Mouse (Mus musculus): ENCODE measurements at regions not wholly inside any gene's neighbourhood (a gene's known extent, or its start where the extent isn't known, plus 50 kb on each side); places are given as distances from the start of the nearest gene placed in this dataset.

DNA sequence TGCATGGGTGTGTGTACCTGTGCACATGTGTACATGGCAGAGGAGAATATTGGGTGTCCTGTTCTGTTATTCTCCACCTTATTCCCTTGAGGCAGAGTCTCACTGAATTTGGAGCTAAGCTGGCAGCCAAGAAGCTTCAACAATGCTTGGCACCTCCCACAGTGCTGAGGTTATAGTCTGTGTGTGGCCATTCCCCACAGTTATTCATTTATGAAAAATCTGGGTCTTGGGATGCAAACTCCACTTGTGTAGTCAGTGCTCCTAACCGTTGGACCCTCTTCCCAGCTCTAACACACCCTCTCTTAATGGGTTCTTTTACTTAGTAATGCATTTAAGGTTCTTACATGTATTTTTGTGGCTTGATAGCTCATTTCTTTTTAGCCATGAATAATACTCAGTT is 72.6 kb upstream of the Arhgap32 start:
- no peak for DNase-seq (ENCODE audit: low spot score)
- intact Hi-C loops (cut with DNase I): no loop called here

DNA sequence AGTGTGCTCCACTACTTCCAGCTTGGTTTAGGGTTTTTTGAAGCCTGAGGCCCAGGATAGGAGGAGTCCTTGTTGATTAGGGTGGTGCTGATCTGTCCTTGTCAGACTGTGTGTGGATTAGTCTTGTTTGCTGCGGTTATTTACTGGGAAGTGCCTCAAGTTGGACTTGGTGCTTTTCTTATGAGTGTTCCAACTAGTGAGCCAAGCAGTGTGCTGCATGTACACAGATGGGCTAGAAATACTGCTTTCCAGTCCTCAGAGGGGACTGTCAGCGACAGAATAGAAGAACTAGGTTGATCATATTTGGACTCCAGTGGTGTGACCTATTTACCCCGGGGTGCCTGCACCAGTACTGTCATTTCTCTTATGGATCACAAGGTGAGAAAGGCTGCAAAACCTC is 69.1 kb upstream of the Arhgap32 start:
- intact Hi-C loops (cut with DNase I): no loop called here
- no peak for DNase-seq (ENCODE audit: low spot score)

DNA sequence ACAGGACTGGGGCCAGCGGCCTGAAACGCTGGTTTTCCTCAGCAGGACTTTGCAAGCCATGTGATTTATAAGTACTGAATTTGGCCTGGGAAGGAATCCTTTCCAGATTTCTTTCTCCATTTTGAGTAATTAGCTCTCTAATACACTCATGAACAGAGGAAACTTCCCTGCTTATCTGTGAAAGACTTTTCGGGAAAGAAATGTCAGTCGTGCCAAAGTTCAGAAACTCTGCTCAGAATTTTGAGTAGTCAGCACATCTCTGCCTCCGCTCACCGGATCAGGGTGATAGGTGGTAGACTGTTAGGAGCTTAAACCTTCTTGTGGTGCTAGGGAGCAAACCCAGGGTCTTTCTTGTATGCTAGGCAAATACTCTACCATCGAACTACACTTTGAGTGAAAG is 67.0 kb upstream of the Arhgap32 start:
- intact Hi-C loops (cut with DNase I): no loop called here
- no peak for DNase-seq (ENCODE audit: low spot score)

GRCm38 (mm10) chr9:32049546-32049945 is 66.4 kb upstream of the Arhgap32 start:
- DNase-seq (ENCODE audit: low spot score): no peak
- intact Hi-C loops (cut with DNase I): no loop called here

- DNase-seq (ENCODE audit: low spot score): no peak
- intact Hi-C loops (cut with DNase I): no loop called here
These were observed 61.9 kb upstream of the Arhgap32 start for GRCm38 (mm10) chr9:32053886-32054615.

DNA sequence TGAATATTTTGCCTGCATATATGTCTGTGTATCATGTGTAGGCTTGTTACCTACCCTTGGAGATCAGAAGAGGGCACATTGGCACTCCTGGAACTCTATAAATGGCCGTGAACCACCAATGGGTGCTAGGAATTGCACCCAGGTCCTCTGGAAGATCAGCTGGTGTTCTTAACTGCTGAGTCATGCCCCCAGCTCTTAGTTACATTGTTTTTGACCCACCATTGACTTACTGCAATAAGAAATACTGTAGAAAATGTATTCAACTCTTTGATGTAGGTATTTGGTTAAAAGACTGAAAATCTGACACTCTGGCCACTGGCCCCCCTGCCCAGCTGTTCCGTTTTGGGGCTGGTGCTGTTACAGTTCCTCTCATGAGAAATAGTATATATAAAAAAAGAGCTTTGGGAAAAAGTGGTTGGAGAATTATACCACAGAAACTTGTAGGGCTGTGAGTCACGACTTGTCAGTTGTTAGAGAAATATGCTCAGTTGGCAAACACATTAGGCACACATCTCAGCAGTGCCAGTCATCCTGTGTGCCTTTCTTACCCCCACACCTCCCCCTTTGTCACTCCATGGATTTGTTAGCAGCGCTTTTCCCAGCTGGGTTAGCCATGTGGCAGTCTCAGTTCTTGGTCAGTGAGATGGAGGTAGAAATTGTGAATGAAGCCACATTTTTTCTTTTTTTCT is 58.4 kb upstream of the Arhgap32 start:
- DNase-seq (ENCODE audit: low spot score): no peak
- intact Hi-C loops (cut with DNase I): no loop called here

- no peak for DNase-seq (ENCODE audit: low spot score)
- intact Hi-C loops (cut with DNase I): no loop called here
These were observed 53.2 kb upstream of the Arhgap32 start for GRCm38 (mm10) chr9:32062740-32063139.

DNA sequence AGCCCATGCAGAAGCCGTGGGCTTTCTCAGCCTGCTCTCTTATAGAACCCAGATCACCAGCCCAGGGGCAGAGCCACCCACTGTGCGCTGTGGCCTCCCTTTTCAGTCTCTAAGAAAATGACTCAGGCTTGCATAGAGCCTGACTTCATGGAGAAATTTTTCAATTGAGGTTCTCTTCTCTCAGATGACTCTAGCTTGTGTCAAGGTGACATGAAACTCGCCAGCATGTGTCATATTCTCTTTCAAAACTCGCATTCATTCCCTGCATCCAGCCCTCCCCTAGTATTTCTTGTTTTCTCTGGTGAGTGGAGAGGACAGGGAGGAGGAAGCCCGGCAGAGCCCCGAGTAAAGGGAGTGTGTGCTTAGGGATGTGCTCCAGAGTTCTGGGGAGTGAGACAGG is 52.4 kb upstream of the Arhgap32 start:
- DNase-seq (ENCODE audit: low spot score): no peak

DNA sequence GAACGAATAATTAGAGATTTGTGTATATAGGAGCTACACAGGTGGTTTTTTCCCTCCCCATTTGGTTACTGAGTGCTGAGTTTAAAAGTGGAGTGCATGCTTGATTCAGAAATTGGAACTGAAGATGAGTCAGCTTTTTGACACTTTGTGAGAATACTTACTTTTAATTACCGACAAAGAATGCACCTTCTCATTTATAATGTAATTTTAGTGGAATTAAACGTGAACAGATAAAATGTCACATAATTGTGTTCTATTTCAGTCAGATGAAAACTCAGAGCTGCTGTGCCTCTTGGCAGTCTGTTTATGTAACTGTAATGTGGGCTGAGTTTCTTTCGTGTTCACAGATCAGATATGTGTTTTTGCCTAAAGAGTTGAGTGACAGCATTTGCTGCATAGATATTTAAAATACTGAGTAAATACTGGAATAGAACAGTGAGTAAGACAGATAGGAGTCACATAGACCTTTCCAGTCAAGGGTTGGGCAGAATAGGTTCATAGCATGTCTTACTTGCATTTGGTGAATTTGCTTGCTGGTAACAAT is 51.9 kb upstream of the Arhgap32 start:
- intact Hi-C loops (cut with DNase I): no loop called here
- no peak for DNase-seq (ENCODE audit: low spot score)

More for the DNA sequence above, 52.4 kb upstream of the Arhgap32 start:
- intact Hi-C loops (cut with DNase I): no loop called here
